Mouse (Mus musculus): ENCODE results near the gene Cabcoco1. TPM values are rescaled to one million over a fixed set of nuclear protein-coding genes. Genes with fewer than 3 reads are reported as not detected.
A peak's percentile ranks its signal among the peaks of the same experiment; 100 is the strongest.

Cabcoco1 gene
- total and polyA plus RNA-seq, 2 experiments = 1.4 to 3.0 TPM

- Histone ChIP-seq H3K79me2 (ENCODE audit: control insufficient read depth, insufficient read depth, low read length) (no peaks in the 10 kb centered on the region), H3K4me3 (ENCODE audit: insufficient read depth, low read depth, low read length) (no peak overlapping the region), H3K9ac (ENCODE audit: low read depth, low read length) (no peak overlapping the region), H3K36me3 (ENCODE audit: control insufficient read depth, insufficient read depth, low read length) (no peaks in the 10 kb centered on the region), H3K4me1 (ENCODE audit: control insufficient read depth, insufficient read depth, low read length) (peaks cover 5% of the 10 kb centered on the region; the same call in 1 of the 2 replicates), H3K27me3 (ENCODE audit: control insufficient read depth, insufficient read depth, low read length) (no peaks in the 10 kb centered on the region), H3K27ac (replicated peaks; ENCODE audit: insufficient read depth, low read depth, low read length) (no peak overlapping the region)
- peak; percentile 58 for DNase-seq (ENCODE audit: extremely low read depth, low read depth, low spot score)
- TF ChIP-seq POLR2A (IDR thresholded peaks at IDR 0.05; ENCODE audit: extremely low read depth, insufficient read depth, low read length) = no peak
- no peak for TF ChIP-seq CTCF (IDR thresholded peaks at IDR 0.05; ENCODE audit: low read depth, low read length)
- 90% methylated on average over 4 of the region's 4 CpGs for WGBS
Measured at GRCm38 (mm10) chr10:68465737-68466327, 75.9 kb downstream of the Cabcoco1 start.

GRCm38 (mm10) chr10:68464943-68465342 is 76.8 kb downstream of the Cabcoco1 start:
- H3K4me3 ChIP-seq (ENCODE audit: insufficient read depth, low read depth, low read length) = no peak overlapping the region
- H3K27ac ChIP-seq (replicated peaks; ENCODE audit: insufficient read depth, low read depth, low read length) = no peak overlapping the region
- no peaks in the 10 kb centered on the region for H3K27me3 ChIP-seq (ENCODE audit: control insufficient read depth, insufficient read depth, low read length)
- H3K9ac ChIP-seq (ENCODE audit: low read depth, low read length) = no peak overlapping the region
- peak; percentile 88 for TF ChIP-seq CTCF (IDR thresholded peaks at IDR 0.05; ENCODE audit: low read depth, low read length)
- no peak for TF ChIP-seq POLR2A (IDR thresholded peaks at IDR 0.05; ENCODE audit: extremely low read depth, insufficient read depth, low read length)
- no peaks in the 10 kb centered on the region for H3K79me2 ChIP-seq (ENCODE audit: control insufficient read depth, insufficient read depth, low read length)
- peaks cover 5% of the 10 kb centered on the region; the same call in 1 of the 2 replicates for H3K4me1 ChIP-seq (ENCODE audit: control insufficient read depth, insufficient read depth, low read length)
- DNase-seq (ENCODE audit: extremely low read depth, low read depth, low spot score) = peak; percentile 62
- no peaks in the 10 kb centered on the region for H3K36me3 ChIP-seq (ENCODE audit: control insufficient read depth, insufficient read depth, low read length)
- 34% methylated on average over 7 of the region's 7 CpGs for WGBS

- Histone ChIP-seq H3K4me3 (ENCODE audit: insufficient read depth, low read depth, low read length) (no peak overlapping the region), H3K27ac (replicated peaks; ENCODE audit: insufficient read depth, low read depth, low read length) (no peak overlapping the region), H3K79me2 (ENCODE audit: control insufficient read depth, insufficient read depth, low read length) (no peaks in the 10 kb centered on the region), H3K9ac (ENCODE audit: low read depth, low read length) (no peak overlapping the region), H3K27me3 (ENCODE audit: control insufficient read depth, insufficient read depth, low read length) (no peaks in the 10 kb centered on the region), H3K4me1 (ENCODE audit: control insufficient read depth, insufficient read depth, low read length) (no peaks in the 10 kb centered on the region), H3K36me3 (ENCODE audit: control insufficient read depth, insufficient read depth, low read length) (no peaks in the 10 kb centered on the region)
- DNase-seq (ENCODE audit: extremely low read depth, low read depth, low spot score) = peak; percentile 73
- WGBS = 32% methylated on average over 11 of the region's 11 CpGs
- TF ChIP-seq CTCF (IDR thresholded peaks at IDR 0.05; ENCODE audit: low read depth, low read length) (peak; percentile 60), POLR2A (IDR thresholded peaks at IDR 0.05; ENCODE audit: extremely low read depth, insufficient read depth, low read length) (no peak)
Measured at GRCm38 (mm10) chr10:68459784-68460183, 81.9 kb downstream of the Cabcoco1 start.

- Histone ChIP-seq H3K4me1 (ENCODE audit: control insufficient read depth, insufficient read depth, low read length) (no peaks in the 10 kb centered on the region), H3K27ac (replicated peaks; ENCODE audit: insufficient read depth, low read depth, low read length) (no peak overlapping the region), H3K9ac (ENCODE audit: low read depth, low read length) (no peak overlapping the region), H3K27me3 (ENCODE audit: control insufficient read depth, insufficient read depth, low read length) (no peaks in the 10 kb centered on the region), H3K36me3 (ENCODE audit: control insufficient read depth, insufficient read depth, low read length) (no peaks in the 10 kb centered on the region), H3K79me2 (ENCODE audit: control insufficient read depth, insufficient read depth, low read length) (no peaks in the 10 kb centered on the region), H3K4me3 (ENCODE audit: insufficient read depth, low read depth, low read length) (no peak overlapping the region)
- no peak for TF ChIP-seq POLR2A (IDR thresholded peaks at IDR 0.05; ENCODE audit: extremely low read depth, insufficient read depth, low read length)
- no peak for TF ChIP-seq CTCF (IDR thresholded peaks at IDR 0.05; ENCODE audit: low read depth, low read length)
- DNase-seq (ENCODE audit: extremely low read depth, low read depth, low spot score) = peak; percentile 82
- WGBS = 45% methylated on average over 7 of the region's 7 CpGs
Measured at GRCm38 (mm10) chr10:68457019-68457418, 84.7 kb downstream of the Cabcoco1 start.

- TF ChIP-seq POLR2A (IDR thresholded peaks at IDR 0.05; ENCODE audit: extremely low read depth, insufficient read depth, low read length) (no peak), CTCF (IDR thresholded peaks at IDR 0.05; ENCODE audit: low read depth, low read length) (peak; percentile 56)
Measured at GRCm38 (mm10) chr10:68454541-68454940, 87.2 kb downstream of the Cabcoco1 start.

GRCm38 (mm10) chr10:68446797-68447125 is 94.9 kb downstream of the Cabcoco1 start:
- H3K36me3 ChIP-seq (ENCODE audit: control insufficient read depth, insufficient read depth, low read length) = no peaks in the 10 kb centered on the region
- no peak overlapping the region for H3K4me3 ChIP-seq (ENCODE audit: insufficient read depth, low read depth, low read length)
- no peaks in the 10 kb centered on the region for H3K79me2 ChIP-seq (ENCODE audit: control insufficient read depth, insufficient read depth, low read length)
- peak; percentile 95 for DNase-seq (ENCODE audit: extremely low read depth, low read depth, low spot score)
- H3K27ac ChIP-seq (replicated peaks; ENCODE audit: insufficient read depth, low read depth, low read length) = peak overlapping the region; percentile 91
- no peaks in the 10 kb centered on the region for H3K27me3 ChIP-seq (ENCODE audit: control insufficient read depth, insufficient read depth, low read length)
- 8% methylated on average over 5 of the region's 5 CpGs for WGBS
- peaks cover 18% of the 10 kb centered on the region for H3K4me1 ChIP-seq (ENCODE audit: control insufficient read depth, insufficient read depth, low read length)
- no peak overlapping the region for H3K9ac ChIP-seq (ENCODE audit: low read depth, low read length)
- no peak for TF ChIP-seq CTCF (IDR thresholded peaks at IDR 0.05; ENCODE audit: low read depth, low read length)
- TF ChIP-seq POLR2A (IDR thresholded peaks at IDR 0.05; ENCODE audit: extremely low read depth, insufficient read depth, low read length) = no peak

More at GRCm38 (mm10) chr10:68454541-68454940, 87.2 kb downstream of the Cabcoco1 start:
- no peaks in the 10 kb centered on the region for H3K36me3 ChIP-seq (ENCODE audit: control insufficient read depth, insufficient read depth, low read length)
- no peak overlapping the region for H3K27ac ChIP-seq (replicated peaks; ENCODE audit: insufficient read depth, low read depth, low read length)
- no peak overlapping the region for H3K4me3 ChIP-seq (ENCODE audit: insufficient read depth, low read depth, low read length)
- no peaks in the 10 kb centered on the region for H3K4me1 ChIP-seq (ENCODE audit: control insufficient read depth, insufficient read depth, low read length)
- DNase-seq (ENCODE audit: extremely low read depth, low read depth, low spot score) = no peak
- H3K27me3 ChIP-seq (ENCODE audit: control insufficient read depth, insufficient read depth, low read length) = no peaks in the 10 kb centered on the region
- no peak overlapping the region for H3K9ac ChIP-seq (ENCODE audit: low read depth, low read length)
- H3K79me2 ChIP-seq (ENCODE audit: control insufficient read depth, insufficient read depth, low read length) = no peaks in the 10 kb centered on the region

All from liver, adult 2 months (tissue).